Mouse (Mus musculus) testis, adult 2 months (tissue): ENCODE measurements at regions not wholly inside any gene's neighbourhood (a gene's known extent, or its start where the extent isn't known, plus 50 kb on each side); places are given as distances from the start of the nearest gene placed in this dataset.

Experiments
- CTCF ChIP-seq: fragments of 200-500 bp; IDR thresholded peaks from 2 replicates; pipeline ENCODE4 v1.5.1; 2012; ENCODE audit warnings: low read depth, mild to moderate bottlenecking, inconsistent platforms, low read length, moderate library complexity; ENCODE audit not compliant: control insufficient read depth, insufficient read depth, insufficient replicate concordance
- POLR2A ChIP-seq: fragments of 200-500 bp; IDR thresholded peaks from 2 replicates; pipeline ENCODE4 v1.6.1; 2012; ENCODE audit warnings: low read depth, mild to moderate bottlenecking, inconsistent platforms, low read length, moderate library complexity; ENCODE audit not compliant: control insufficient read depth

- TF ChIP-seq CTCF (no peak), POLR2A (no peak)
Measured at GRCm38 (mm10) chr16:97292484-97293048, 64.0 kb upstream of the Bace2 start.
